Mouse (Mus musculus): ENCODE data around the gene Cfap298. TPM values are rescaled to one million over a fixed set of nuclear protein-coding genes. Genes with fewer than 3 reads are reported as not detected.

Cfap298 gene
- polyA plus RNA-seq, 1 experiment: 35.4 TPM

- Histone ChIP-seq H3K4me1 (ENCODE audit: control insufficient read depth, insufficient read depth, low read length) (no peaks in the 10 kb centered on the region), H3K4me3 (ENCODE audit: insufficient read depth, low read length) (no peak overlapping the region), H3K27ac (ENCODE audit: insufficient read depth, low read length) (no peak overlapping the region)
- no peak for TF ChIP-seq POLR2A (IDR thresholded peaks at IDR 0.05; ENCODE audit: extremely low read depth, insufficient read depth, low read length)
- no peak for TF ChIP-seq CTCF (IDR thresholded peaks at IDR 0.05; ENCODE audit: extremely low read depth, insufficient read depth, low read length)
Observed at GRCm38 (mm10) chr16:90893792-90894191, 41.1 kb downstream of the Cfap298 start.

DNA sequence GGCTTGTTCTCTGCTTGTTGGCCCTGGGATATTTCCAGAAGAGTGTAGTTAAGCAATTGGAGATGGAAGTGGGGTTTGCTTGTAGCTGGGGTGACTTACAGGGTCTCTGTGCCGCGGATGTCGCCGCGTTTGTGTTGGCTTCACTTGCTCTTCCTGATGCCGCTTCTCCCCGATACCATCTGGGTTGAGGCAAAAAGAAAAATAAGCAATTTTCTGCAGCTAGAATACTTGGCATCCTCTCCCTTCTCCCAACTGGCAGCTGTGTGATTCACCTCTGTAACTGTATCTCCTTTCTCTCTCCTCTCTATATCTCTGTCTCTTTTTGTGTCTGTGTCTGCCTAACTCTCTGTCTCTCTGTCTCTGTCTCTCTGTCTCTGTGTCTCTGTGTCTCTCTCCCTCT lies 41.9 kb downstream of the Cfap298 start:
- TF ChIP-seq CTCF (IDR thresholded peaks at IDR 0.05; ENCODE audit: extremely low read depth, insufficient read depth, low read length): no peak
- H3K27ac ChIP-seq (ENCODE audit: insufficient read depth, low read length): no peak overlapping the region
- H3K4me3 ChIP-seq (ENCODE audit: insufficient read depth, low read length): no peak overlapping the region
- H3K4me1 ChIP-seq (ENCODE audit: control insufficient read depth, insufficient read depth, low read length): no peaks in the 10 kb centered on the region

- no peak for TF ChIP-seq POLR2A (IDR thresholded peaks at IDR 0.05; ENCODE audit: extremely low read depth, insufficient read depth, low read length)
- TF ChIP-seq CTCF (IDR thresholded peaks at IDR 0.05; ENCODE audit: extremely low read depth, insufficient read depth, low read length): no peak
Observed at GRCm38 (mm10) chr16:90892081-90892480, 42.8 kb downstream of the Cfap298 start.

DNA sequence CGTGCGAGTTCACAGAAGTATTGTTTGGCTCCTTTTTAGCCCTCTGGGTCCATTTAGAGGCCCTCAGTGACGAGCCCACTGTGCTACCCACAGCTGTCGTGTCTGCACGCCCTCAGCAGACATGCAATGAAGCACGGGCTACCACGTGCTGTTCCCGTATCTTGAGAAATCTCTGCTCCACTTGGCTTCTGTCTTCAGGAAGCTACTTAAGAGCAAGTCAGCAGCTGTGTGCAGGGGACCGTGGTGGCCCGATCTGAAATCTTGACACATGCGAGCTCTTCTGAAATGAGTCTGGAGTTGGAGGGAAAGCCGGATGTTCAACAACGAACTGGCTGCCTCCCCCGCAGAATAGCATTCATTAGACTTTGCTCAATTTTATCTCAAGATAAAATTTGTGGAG lies 43.3 kb downstream of the Cfap298 start:
- Histone ChIP-seq H3K4me1 (ENCODE audit: control insufficient read depth, insufficient read depth, low read length) (no peaks in the 10 kb centered on the region), H3K27ac (ENCODE audit: insufficient read depth, low read length) (no peak overlapping the region), H3K4me3 (ENCODE audit: insufficient read depth, low read length) (no peak overlapping the region)
- TF ChIP-seq CTCF (IDR thresholded peaks at IDR 0.05; ENCODE audit: extremely low read depth, insufficient read depth, low read length): no peak
- no peak for TF ChIP-seq POLR2A (IDR thresholded peaks at IDR 0.05; ENCODE audit: extremely low read depth, insufficient read depth, low read length)

More at GRCm38 (mm10) chr16:90892081-90892480, 42.8 kb downstream of the Cfap298 start:
- H3K4me3 ChIP-seq (ENCODE audit: insufficient read depth, low read length): no peak overlapping the region
- no peaks in the 10 kb centered on the region for H3K4me1 ChIP-seq (ENCODE audit: control insufficient read depth, insufficient read depth, low read length)
- H3K27ac ChIP-seq (ENCODE audit: insufficient read depth, low read length): no peak overlapping the region

- no peak overlapping the region for H3K27ac ChIP-seq (ENCODE audit: insufficient read depth, low read length)
- no peaks in the 10 kb centered on the region for H3K4me1 ChIP-seq (ENCODE audit: control insufficient read depth, insufficient read depth, low read length)
- no peak for TF ChIP-seq CTCF (IDR thresholded peaks at IDR 0.05; ENCODE audit: extremely low read depth, insufficient read depth, low read length)
- no peak for TF ChIP-seq POLR2A (IDR thresholded peaks at IDR 0.05; ENCODE audit: extremely low read depth, insufficient read depth, low read length)
- no peak overlapping the region for H3K4me3 ChIP-seq (ENCODE audit: insufficient read depth, low read length)
Observed at GRCm38 (mm10) chr16:90890683-90891082, 44.2 kb downstream of the Cfap298 start.

DNA sequence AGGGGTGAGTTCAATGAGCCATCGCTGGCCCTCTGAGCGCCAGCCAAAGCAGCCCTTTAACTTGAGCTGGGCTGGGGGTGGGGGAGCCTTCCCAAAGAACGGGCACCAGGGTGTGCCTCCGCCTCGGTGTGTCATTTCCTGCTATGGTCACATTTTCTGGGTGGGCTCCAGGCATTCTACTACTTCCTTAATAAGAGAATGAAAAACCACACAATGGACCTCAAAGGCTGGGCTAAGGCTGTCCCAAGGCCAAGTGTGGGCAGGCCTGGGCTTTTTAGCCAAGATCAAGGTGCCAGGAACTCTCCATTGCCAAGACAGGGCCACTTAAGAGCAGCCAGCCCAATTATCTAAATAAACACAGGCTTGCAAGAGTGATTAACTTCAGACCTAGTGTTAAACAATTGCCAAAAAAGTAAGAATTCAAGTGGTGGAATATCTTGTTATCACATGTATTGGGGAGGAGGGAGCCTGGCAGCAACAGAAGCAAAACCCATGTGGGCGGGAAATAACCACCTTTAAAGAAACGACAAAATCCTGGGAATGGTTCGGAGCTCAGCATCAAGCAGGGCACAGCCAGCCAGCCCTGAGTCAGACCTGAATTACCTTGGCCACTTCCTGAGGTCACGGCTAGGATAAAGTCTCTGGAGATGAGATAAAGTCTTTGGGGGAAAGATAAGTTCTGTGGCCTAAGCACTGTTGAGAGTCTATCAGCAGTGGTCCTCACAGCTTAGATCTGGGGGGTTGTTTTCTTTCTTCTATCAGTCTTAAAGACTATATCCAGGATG lies 48.9 kb downstream of the Cfap298 start:
- Histone ChIP-seq H3K4me1 (ENCODE audit: control insufficient read depth, insufficient read depth, low read length) (no peaks in the 10 kb centered on the region), H3K4me3 (ENCODE audit: insufficient read depth, low read length) (no peak overlapping the region), H3K27ac (ENCODE audit: insufficient read depth, low read length) (no peak overlapping the region)
- TF ChIP-seq POLR2A (IDR thresholded peaks at IDR 0.05; ENCODE audit: extremely low read depth, insufficient read depth, low read length) (no peak), CTCF (IDR thresholded peaks at IDR 0.05; ENCODE audit: extremely low read depth, insufficient read depth, low read length) (no peak)

GRCm38 (mm10) chr16:90885351-90885750 lies 49.6 kb downstream of the Cfap298 start:
- TF ChIP-seq CTCF (IDR thresholded peaks at IDR 0.05; ENCODE audit: extremely low read depth, insufficient read depth, low read length) (no peak), POLR2A (IDR thresholded peaks at IDR 0.05; ENCODE audit: extremely low read depth, insufficient read depth, low read length) (no peak)
- no peaks in the 10 kb centered on the region for H3K4me1 ChIP-seq (ENCODE audit: control insufficient read depth, insufficient read depth, low read length)
- no peak overlapping the region for H3K4me3 ChIP-seq (ENCODE audit: insufficient read depth, low read length)
- no peak overlapping the region for H3K27ac ChIP-seq (ENCODE audit: insufficient read depth, low read length)

- no peak overlapping the region for H3K27ac ChIP-seq (ENCODE audit: insufficient read depth, low read length)
- no peak overlapping the region for H3K4me3 ChIP-seq (ENCODE audit: insufficient read depth, low read length)
- H3K4me1 ChIP-seq (ENCODE audit: control insufficient read depth, insufficient read depth, low read length): no peaks in the 10 kb centered on the region
- TF ChIP-seq CTCF (IDR thresholded peaks at IDR 0.05; ENCODE audit: extremely low read depth, insufficient read depth, low read length) (no peak), POLR2A (IDR thresholded peaks at IDR 0.05; ENCODE audit: extremely low read depth, insufficient read depth, low read length) (no peak)
Observed at GRCm38 (mm10) chr16:90882501-90882977, 52.4 kb downstream of the Cfap298 start.

DNA sequence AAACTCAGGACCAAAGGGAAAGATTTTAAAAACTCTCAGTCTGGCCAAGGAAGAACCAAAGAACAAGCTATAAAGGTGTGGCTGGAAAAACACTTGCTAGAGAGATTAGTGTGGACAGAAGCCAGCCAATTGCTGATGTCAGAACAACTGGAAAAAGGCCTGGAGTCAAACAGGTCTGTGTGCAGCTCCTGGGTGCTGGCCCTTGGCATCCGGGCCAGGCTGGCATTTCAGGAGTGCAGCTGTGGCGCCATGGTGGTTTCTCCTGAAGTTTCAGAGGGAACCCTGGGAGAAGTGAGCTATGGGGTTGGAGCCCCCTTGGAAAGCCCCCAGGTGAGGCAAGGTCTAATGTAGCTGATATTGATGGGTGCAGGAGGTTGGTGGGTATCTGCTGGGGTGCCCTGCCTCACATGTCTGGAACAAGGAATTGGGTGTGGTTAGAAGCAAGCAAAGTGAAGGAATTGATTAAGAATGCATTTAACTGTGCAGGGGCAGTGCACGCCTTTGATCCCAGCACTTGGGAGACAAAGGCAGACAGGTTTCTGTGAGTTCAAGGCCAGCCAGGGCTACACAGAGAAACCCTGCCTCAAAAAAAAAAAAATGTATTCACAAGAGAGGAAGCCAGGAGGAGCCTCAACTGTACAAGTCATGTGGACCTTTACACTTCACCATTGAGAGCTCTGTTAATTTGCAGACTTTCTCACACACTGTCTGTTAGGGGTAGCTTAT lies 56.6 kb downstream of the Cfap298 start:
- H3K27ac ChIP-seq (ENCODE audit: insufficient read depth, low read length): no peak overlapping the region
- H3K4me1 ChIP-seq (ENCODE audit: control insufficient read depth, insufficient read depth, low read length): no peaks in the 10 kb centered on the region
- TF ChIP-seq POLR2A (IDR thresholded peaks at IDR 0.05; ENCODE audit: extremely low read depth, insufficient read depth, low read length) (no peak), CTCF (IDR thresholded peaks at IDR 0.05; ENCODE audit: extremely low read depth, insufficient read depth, low read length) (no peak)
- H3K4me3 ChIP-seq (ENCODE audit: insufficient read depth, low read length): no peak overlapping the region

Other genes starting within 250 kb of the Cfap298 start
- gene Mis18a, start 207.7 kb downstream of the Cfap298 start, polyA plus RNA-seq (2012; rRNA removed): 12.0 and 13.1 TPM in 2 replicates
- gene Mrap, start 196.9 kb downstream of the Cfap298 start, polyA plus RNA-seq (2012; rRNA removed): 0.83 and 1.7 TPM in 2 replicates
- gene Urb1, start 124.7 kb downstream of the Cfap298 start, polyA plus RNA-seq (2012; rRNA removed): 6.8 and 6.9 TPM in 2 replicates
- gene Eva1c, start 108.4 kb downstream of the Cfap298 start, polyA plus RNA-seq (2012; rRNA removed): 2.2 and 3.1 TPM in 2 replicates
- gene Synj1, start 76.2 kb upstream of the Cfap298 start, polyA plus RNA-seq (2012; rRNA removed): 157 and 161 TPM in 2 replicates
- gene Paxbp1, start 109.4 kb upstream of the Cfap298 start, polyA plus RNA-seq (2012; rRNA removed): 81.5 and 92.3 TPM in 2 replicates
- gene 4932438H23Rik, start 160.0 kb upstream of the Cfap298 start, polyA plus RNA-seq (2012; rRNA removed): 0.74 and 1.2 TPM in 2 replicates

Data from cortical plate, adult 2 months (tissue).